Mouse (Mus musculus): ENCODE measurements at regions not wholly inside any gene's neighbourhood (a gene's known extent, or its start where the extent isn't known, plus 50 kb on each side); places are given as distances from the start of the nearest gene placed in this dataset.
"Not testable (repeated sequence)": the region's sequence is repeated elsewhere in the genome, so short reads cannot be mapped to it uniquely, and the experiment has no call there.

DNA sequence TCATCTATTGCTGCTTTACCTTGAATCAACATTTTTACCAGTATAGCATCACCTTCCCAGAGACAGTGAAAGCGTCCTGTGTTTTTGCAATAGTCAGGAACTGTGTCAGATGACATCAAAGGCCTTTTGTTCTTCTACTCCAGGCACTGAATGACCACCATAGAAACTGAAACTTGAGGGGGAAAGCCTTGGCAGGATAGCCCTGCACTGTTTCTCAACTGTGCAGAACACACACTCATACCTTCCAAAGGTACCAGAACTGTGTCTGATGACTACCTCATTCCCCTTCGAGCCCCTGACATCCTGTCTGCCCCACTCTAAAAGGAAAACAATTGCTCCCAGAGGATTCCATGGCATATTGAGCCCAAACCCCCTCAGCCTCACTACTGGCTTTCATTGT, 134.3 kb downstream of the Tomm20 start:
- not testable (repeated sequence) for DNase-seq (ENCODE audit: low read depth, low spot score)

DNA sequence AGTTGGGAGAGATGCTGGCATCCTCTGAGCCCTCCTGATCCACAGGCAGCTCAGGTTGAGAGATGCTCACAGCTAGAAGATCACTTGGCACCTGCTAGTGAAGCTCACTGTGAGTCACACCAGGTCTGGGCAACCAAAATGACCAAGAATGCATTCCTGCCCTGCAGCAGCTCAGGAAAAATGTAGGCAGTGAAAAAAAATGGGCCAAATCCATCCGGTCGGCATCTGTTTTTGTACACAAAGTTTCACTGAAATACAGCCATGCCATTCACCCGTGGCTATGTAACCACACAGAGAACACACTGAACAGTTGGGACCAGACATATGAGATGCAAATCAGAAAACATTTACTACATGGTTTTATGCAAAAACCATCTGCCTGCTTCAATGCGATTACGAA, 135.1 kb downstream of the Tomm20 start:
- no peak for DNase-seq (ENCODE audit: low read depth, low spot score)

DNA sequence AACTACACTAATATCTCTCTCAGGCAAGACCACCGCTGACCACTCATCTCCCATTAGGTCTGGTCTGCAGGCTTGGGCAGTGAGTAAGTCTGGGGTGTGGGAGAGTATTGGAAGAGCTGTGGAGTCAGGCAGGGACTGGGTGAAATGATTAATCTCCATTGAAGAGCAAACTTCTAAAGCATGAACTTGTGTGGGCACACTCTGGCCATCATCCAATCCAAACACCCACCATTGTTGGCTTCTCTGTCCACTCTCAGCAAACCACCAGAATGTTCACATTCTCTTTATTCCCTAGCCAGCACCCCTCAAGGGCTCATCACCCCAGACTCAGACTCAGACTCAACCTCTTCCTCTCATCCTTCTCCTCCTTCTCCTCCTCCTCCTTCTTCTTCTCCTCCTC, 136.3 kb downstream of the Tomm20 start:
- no peak for DNase-seq (ENCODE audit: low read depth, low spot score)

DNA sequence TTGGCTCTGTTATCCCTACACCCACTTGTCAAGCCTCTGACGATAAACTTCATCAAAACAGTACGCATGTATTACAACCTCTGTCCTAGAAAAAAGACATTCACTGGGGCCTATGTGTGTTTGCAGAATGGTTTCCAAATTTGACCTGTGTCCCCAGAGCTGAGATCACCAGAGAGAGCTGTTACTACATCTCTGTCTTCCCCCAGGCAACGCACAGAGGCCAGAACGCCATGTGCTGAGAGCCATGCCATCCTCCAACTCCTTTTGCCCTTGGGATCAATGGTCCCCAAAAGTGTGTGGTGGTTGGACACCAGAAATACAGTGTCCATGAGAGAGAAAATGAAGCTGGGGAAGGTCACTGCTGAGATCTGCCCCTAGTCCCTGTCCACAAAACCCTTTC, 137.1 kb downstream of the Tomm20 start:
- DNase-seq (ENCODE audit: low read depth, low spot score) = no peak

- DNase-seq (ENCODE audit: low read depth, low spot score) = no peak
Observed at GRCm38 (mm10) chr8:126807171-126807768, 138.4 kb downstream of the Tomm20 start.

GRCm38 (mm10) chr8:126806591-126806990, 139.1 kb downstream of the Tomm20 start:
- no peak for DNase-seq (ENCODE audit: low read depth, low spot score)

GRCm38 (mm10) chr8:126806181-126806560, 139.5 kb downstream of the Tomm20 start:
- DNase-seq (ENCODE audit: low read depth, low spot score) = no peak

DNA sequence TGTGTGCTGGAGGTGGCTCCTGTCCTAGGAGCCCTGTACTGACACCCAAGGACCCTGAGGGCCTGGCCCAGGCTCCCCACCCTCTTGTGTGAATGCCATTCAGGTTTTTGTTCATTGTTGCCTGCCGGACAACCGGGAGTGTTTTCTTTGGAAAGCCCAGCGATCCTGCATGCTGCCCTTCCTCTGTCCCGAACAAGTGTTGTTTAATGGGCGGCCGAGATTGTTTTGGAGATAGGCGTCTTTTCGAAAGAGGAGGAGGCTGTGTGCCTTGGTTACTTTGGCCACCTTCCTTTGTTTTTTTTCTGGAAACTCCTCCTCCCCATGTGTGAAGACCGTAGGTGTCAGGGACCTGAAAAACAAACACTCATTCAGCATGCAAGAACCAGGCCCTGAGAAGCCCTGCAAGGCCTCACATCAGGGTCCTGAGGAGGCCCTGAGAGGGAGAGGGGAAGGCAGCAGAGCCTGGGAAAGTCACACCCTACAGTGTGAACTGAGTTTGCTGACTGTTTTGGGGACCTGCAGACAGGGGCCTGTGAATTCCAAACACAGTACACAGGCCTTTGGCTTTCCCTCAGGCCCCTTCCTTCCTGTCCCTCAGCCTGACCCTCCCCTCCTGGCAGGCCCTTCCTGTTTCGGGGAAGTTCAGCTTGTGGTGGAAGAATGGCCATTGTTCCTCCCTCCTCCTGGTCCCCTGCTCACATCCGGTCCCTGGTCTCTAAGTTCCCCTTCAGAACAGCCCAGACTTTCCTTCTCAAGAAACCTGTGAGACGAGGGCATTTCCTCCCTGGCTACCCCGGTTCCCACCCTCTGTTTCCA, 140.1 kb downstream of the Tomm20 start:
- DNase-seq (ENCODE audit: low read depth, low spot score) = no peak

DNA sequence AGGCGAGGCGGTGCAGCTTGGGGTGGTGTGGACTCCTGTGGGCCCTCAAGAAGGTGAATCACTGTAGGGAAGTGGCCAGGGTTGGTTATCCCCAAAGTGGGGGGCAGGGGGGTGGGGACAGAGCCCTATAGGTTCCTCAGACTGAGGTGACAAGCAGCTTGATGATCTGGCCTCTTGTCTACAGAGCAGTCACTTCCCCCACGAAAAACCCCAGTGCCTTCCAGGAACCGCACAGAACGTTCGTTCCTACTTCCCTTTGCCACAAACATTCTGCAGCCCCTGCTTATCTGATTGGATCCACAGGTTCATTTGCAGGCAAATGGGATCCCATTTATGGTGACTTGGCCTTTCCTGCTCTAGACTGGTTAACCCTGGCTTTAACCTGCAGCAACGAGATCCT, 141.5 kb downstream of the Tomm20 start:
- DNase-seq (ENCODE audit: low read depth, low spot score) = no peak

DNA sequence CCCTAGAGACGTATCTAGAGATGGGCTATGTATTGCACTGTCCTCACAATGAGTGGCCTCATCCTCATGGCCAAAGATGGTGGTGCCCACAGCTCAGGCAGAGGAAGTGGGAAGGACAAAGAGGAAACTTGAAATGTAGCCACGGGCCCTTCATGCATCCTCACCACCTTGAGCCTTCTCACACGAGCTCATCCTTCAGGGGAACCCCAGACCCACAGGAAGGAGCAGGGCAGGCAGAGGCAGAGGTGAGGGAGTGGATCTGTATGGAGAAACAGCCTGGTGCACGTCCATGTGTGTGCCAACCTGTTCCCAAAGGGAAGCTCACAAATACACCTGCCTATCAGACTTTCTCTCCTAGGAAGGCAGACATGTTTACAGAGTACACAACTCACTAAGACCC, 143.0 kb downstream of the Tomm20 start:
- no peak for DNase-seq (ENCODE audit: low read depth, low spot score)

DNA sequence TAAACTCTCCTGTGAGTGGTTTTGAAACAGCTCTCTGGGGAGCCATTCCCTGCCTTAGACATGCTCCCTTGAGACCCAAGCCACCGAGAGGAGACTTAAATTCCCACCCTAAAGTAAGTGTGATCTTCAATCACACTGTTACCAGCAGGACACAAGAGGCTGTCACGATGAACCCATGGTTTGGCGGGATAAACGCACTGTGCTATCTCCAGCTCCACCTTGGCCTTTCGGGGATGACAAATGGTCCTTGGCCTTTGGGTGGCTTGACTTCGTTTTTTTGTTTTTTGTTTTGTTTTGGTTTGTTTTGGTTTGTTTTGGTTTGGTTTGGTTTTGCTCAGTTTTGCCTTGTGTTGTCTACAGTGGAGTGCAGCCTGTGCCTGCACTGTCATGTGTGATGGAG, 144.7 kb downstream of the Tomm20 start:
- no peak for DNase-seq (ENCODE audit: low read depth, low spot score)

- DNase-seq (ENCODE audit: low read depth, low spot score) = no peak
Observed at GRCm38 (mm10) chr8:126797571-126798334, 147.9 kb downstream of the Tomm20 start.

DNA sequence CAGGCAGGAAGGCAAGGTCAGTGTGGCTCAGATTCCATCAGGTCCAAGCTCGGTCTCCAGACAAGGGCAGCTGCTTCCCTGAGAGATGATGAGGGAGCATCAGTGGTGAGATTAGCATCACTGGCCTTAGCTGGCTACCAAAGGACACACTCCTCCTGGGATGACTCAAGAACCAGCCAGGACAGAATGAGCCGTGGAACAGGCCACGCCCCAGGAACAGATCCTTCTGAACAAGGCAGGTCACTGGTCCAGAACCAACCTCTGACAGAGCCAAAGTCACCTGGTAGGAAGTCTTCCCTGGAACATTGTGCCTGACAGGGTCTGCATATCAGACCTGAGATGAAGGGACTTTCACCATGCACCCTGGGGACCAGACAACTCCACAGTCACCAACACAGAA, 152.0 kb downstream of the Tomm20 start:
- DNase-seq (ENCODE audit: low read depth, low spot score) = no peak

DNA sequence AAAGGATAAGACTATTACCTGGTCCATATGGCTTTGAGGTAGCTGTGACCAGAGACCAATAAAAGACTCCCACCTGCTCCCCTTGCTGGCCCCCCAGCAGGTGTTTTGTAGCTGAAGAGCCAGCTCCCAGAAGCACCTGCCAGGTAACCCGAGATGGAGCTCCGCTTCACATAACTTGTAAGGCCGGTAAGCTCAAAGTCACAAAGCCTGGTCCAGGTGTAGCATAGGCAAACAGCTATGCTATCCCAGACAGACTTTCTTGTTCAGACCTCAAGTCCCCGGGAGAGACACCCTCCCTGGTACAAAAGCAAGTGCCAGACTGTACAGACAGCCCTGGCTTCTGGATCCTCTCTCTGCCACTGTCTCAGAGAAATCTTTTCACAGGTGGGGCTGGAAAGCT, 154.6 kb downstream of the Tomm20 start:
- no peak for DNase-seq (ENCODE audit: low read depth, low spot score)

DNA sequence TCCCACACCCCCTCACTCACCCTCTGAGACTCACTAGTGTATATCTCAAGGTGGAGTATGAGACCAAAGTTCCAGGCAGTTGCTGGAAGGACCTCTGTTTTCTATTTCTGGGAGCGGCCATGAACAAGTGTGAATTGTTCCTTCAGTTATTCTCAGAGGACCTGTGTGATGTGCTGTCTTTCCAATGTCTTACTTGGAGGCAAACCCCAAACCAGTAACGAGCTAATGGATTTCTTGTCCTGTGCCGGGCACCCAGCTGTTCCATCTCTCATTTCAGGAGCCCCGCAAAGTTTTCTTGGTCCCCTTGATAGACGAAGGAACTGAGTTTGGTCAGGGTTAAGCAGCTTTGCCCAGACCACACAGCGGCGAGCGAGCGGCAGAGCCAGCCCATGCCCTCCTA, 155.4 kb downstream of the Tomm20 start:
- DNase-seq (ENCODE audit: low read depth, low spot score) = no peak

- DNase-seq (ENCODE audit: low read depth, low spot score) = no peak
Observed at GRCm38 (mm10) chr8:126789076-126789475, 156.6 kb downstream of the Tomm20 start.

- no peak for DNase-seq (ENCODE audit: low read depth, low spot score)
Observed at GRCm38 (mm10) chr8:126788669-126789068, 157.0 kb downstream of the Tomm20 start.

GRCm38 (mm10) chr8:126787398-126787797, 158.2 kb downstream of the Tomm20 start:
- DNase-seq (ENCODE audit: low read depth, low spot score) = no peak

DNA sequence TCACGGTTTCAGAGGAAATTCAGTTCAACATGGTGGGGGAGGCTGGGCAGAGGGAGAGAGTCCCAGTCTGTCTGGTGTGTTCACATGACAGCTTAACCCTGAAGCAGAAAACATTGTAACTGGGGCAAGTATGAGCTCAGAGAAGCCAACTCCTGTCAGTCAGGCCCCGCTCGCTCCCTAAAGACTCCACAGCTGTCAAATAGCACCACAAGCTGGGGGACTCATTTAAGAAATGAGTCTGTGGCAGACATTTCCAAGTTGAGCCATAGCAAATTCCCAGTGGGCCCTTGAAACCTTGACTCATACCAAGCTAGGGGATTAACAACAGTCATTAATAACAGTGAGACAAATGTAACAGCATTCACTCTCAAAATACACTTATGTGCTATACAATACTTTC, 160.4 kb downstream of the Tomm20 start:
- DNase-seq (ENCODE audit: low read depth, low spot score) = no peak

- no peak for DNase-seq (ENCODE audit: low read depth, low spot score)
Observed at GRCm38 (mm10) chr8:126784604-126785003, 161.0 kb downstream of the Tomm20 start.

- DNase-seq (ENCODE audit: low read depth, low spot score) = no peak
Observed at GRCm38 (mm10) chr8:126783703-126784440, 161.8 kb downstream of the Tomm20 start.

DNA sequence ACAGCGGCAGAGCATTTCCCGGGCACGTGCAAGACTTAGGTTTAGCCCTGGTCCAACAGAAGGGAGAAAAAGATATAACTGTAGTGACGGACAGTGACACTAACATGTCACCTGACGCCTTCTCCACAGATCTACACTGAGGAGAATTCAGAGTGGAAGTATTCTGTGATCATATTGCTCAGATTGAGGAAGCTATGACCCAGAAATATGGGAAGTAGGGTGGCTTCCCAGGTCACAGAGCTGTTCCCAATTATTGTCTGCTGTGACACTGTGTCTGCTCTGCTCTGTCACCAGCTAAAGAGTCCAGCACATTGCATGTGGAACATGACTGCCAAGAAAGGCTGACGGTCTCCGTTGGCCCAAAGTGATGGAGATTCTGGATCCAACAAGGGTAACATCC, 167.0 kb downstream of the Tomm20 start:
- no peak for DNase-seq (ENCODE audit: low read depth, low spot score)

Measured in embryo, embryonic 11.5 days (tissue).